Mouse (Mus musculus): Measurements from ENCODE around the gene Tprgl. TPM values are rescaled to one million over a fixed set of nuclear protein-coding genes. Genes with fewer than 3 reads are reported as not detected.

Gene Tprgl
- total and polyA plus RNA-seq, 3 experiments: 47.5 to 67.8 (median 64.5) TPM

GRCm38 (mm10) chr4:154129950-154130349, 30.5 kb downstream of the Tprgl start:
- dilution Hi-C loops (cut with MboI; ENCODE audit: extremely low pct_ligation_motif_present, extremely low pct_unique_long_range_greater_than_20kb, low sequenced_read_pairs) (no loop called here), in situ Hi-C loops (cut with MboI; ENCODE audit: low pct_ligation_motif_present, low pct_unique_long_range_greater_than_20kb, low sequenced_read_pairs) (loop anchor here (25.0 kb wide), 1 partner anchor 807 kb away; the partner anchor contains the start of gene Tnfrsf14)
- Histone ChIP-seq H3K4me2 (ENCODE audit: insufficient read depth, low read depth, poor library complexity, severe bottlenecking) (peak overlapping the region; percentile 65), H3K27ac (ENCODE audit: insufficient read depth, low read depth) (no peak overlapping the region), H3K79me2 (replicated peaks; ENCODE audit: control insufficient read depth, extremely low read depth, insufficient read depth, poor library complexity, severe bottlenecking) (peaks cover 32% of the 10 kb centered on the region), H3K4me3 (replicated peaks in 1 of 3; ENCODE audit: low read depth in 2 of 3, low read length in 2 of 3, poor library complexity in 1 of 3) (no peak overlapping the region), H3K9ac (ENCODE audit: insufficient read depth, low read depth) (no peak overlapping the region), H3K4me1 (ENCODE audit: control insufficient read depth in 1 of 2, insufficient read depth in 2 of 2) (peaks cover 27 to 73% of the 10 kb centered on the region in 2 experiments), H3K27me3 (replicated peaks) (no peaks in the 10 kb centered on the region), H3K36me3 (replicated peaks in 1 of 2; ENCODE audit: control insufficient read depth in 1 of 2, insufficient read depth in 1 of 2, low read length in 1 of 2) (peaks cover 3 to 5% of the 10 kb centered on the region in 2 experiments), H3K9me3 (replicated peaks; ENCODE audit: low read length) (no peaks in the 10 kb centered on the region)
- TF ChIP-seq E2F4 (IDR thresholded peaks at IDR 0.05; ENCODE audit: insufficient replicate concordance, low read depth, low read length): no peak
- no peak for TF ChIP-seq POLR2AphosphoS2 (IDR thresholded peaks at IDR 0.05; ENCODE audit: low read depth, low read length)
- no peak for TF ChIP-seq NRF1 (IDR thresholded peaks at IDR 0.05; ENCODE audit: low read depth, low read length)
- TF ChIP-seq ZKSCAN1 (IDR thresholded peaks at IDR 0.05; ENCODE audit: borderline replicate concordance, low read depth, low read length): no peak
- TF ChIP-seq POLR2A (IDR thresholded peaks at IDR 0.05; ENCODE audit: low read depth, low read length): no peak
- peak; percentile 30; the same call in 1 of the 2 replicates for TF ChIP-seq ETS1 (conservative IDR thresholded peaks at IDR 0.05; ENCODE audit: low read depth, low read length)
- TF ChIP-seq USF2 (conservative IDR thresholded peaks at IDR 0.05; ENCODE audit: low read depth, low read length): no peak
- no peak for TF ChIP-seq RAD21 (IDR thresholded peaks at IDR 0.05; ENCODE audit: low read depth, low read length)
- no peak for TF ChIP-seq MAFK (IDR thresholded peaks at IDR 0.05; ENCODE audit: insufficient replicate concordance, low read length)
- TF ChIP-seq SMC3 (IDR thresholded peaks at IDR 0.05; ENCODE audit: low read depth, low read length): no peak
- TF ChIP-seq KAT2A (IDR thresholded peaks at IDR 0.05; ENCODE audit: insufficient replicate concordance, low read length): no peak
- TF ChIP-seq TBP (conservative IDR thresholded peaks at IDR 0.05; ENCODE audit: low read depth, low read length): no peak
- peak; percentile 72 for TF ChIP-seq EP300 (IDR thresholded peaks at IDR 0.05; ENCODE audit: low read length)
- TF ChIP-seq MAZ (IDR thresholded peaks at IDR 0.05; ENCODE audit: low read depth, low read length): no peak
- no peak for TF ChIP-seq ELF1 (IDR thresholded peaks at IDR 0.05; ENCODE audit: low read depth, low read length)
- TF ChIP-seq CHD1 (IDR thresholded peaks at IDR 0.05; ENCODE audit: low read depth, low read length): no peak
- no peak for TF ChIP-seq PAX5 (IDR thresholded peaks at IDR 0.05; ENCODE audit: low read length)
- TF ChIP-seq MEF2A (IDR thresholded peaks at IDR 0.05; ENCODE audit: borderline replicate concordance, low read depth, low read length): no peak
- peak; percentile 53; the same call in 1 of the 2 replicates for TF ChIP-seq BHLHE40 (IDR thresholded peaks at IDR 0.05; ENCODE audit: low read depth, low read length)
- TF ChIP-seq CTCF (conservative IDR thresholded peaks at IDR 0.05 in 1 of 2, IDR thresholded peaks at IDR 0.05 in 1 of 2; ENCODE audit: low read depth in 2 of 2, low read length in 2 of 2): no peak
- no peak for TF ChIP-seq SIN3A (IDR thresholded peaks at IDR 0.05; ENCODE audit: low read length)
- no peak for TF ChIP-seq NELFE (IDR thresholded peaks at IDR 0.05; ENCODE audit: low read depth, low read length)
- no peak for TF ChIP-seq USF1 (IDR thresholded peaks at IDR 0.05; ENCODE audit: low read depth, low read length)
- TF ChIP-seq ZMIZ1 (IDR thresholded peaks at IDR 0.05; ENCODE audit: low read depth, low read length): no peak
- TF ChIP-seq JUND (conservative IDR thresholded peaks at IDR 0.05; ENCODE audit: low read depth, low read length): peak; percentile 56; the same call in 1 of the 2 replicates
- peak; percentile 71 for TF ChIP-seq TCF12 (IDR thresholded peaks at IDR 0.05; ENCODE audit: low read depth, low read length)
- no peak for TF ChIP-seq UBTF (IDR thresholded peaks at IDR 0.05; ENCODE audit: low read depth, low read length)
- TF ChIP-seq ZNF384 (IDR thresholded peaks at IDR 0.05; ENCODE audit: low read depth, low read length): peak; percentile 72
- TF ChIP-seq GABPA (IDR thresholded peaks at IDR 0.05; ENCODE audit: insufficient replicate concordance, low read depth, low read length): no peak
- TF ChIP-seq IRF4 (IDR thresholded peaks at IDR 0.05; ENCODE audit: low read depth, low read length): peak; percentile 80
- DNase-seq (ENCODE audit: extremely low read depth): no peak
